Comparison of ENCODE assay signal across 8 mouse cellular contexts in genomic region chr10:42633361-42634121, GRCm38 (mm10). TPM values are rescaled to one million over a fixed set of nuclear protein-coding genes. Genes with fewer than 3 reads are reported as not detected.
DNase-seq lines count a peak whose midpoint lies in the region; ATAC-seq and TF ChIP-seq lines count a peak whose summit lies in the region.

No protein-coding gene starts in this region.

- H3K4me1 ChIP-seq in lung, adult 2 months (ENCODE audit: control insufficient read depth, insufficient read depth, low read length) = peaks cover 15% of the 10 kb centered on the region; the same call in 1 of the 2 replicates
- no peaks in the 10 kb centered on the region for H3K4me1 ChIP-seq in embryonic fibroblast, embryonic 13.5 days (ENCODE audit: control insufficient read depth, insufficient read depth, low read length)
- peaks cover 29% of the 10 kb centered on the region for H3K4me1 ChIP-seq in intestine, embryonic 16.5 days (ENCODE audit: control insufficient read depth, insufficient read depth, low read length)
- peaks cover 85% of the 10 kb centered on the region for H3K4me1 ChIP-seq in midbrain, embryonic 10.5 days

- no peak overlapping the region for H3K27ac ChIP-seq in embryonic fibroblast, embryonic 13.5 days (ENCODE audit: insufficient read depth, low read length)
- no peak overlapping the region for H3K27ac ChIP-seq in intestine, embryonic 16.5 days (ENCODE audit: low read length)
- H3K27ac ChIP-seq in midbrain, embryonic 10.5 days (replicated peaks) = peak overlapping the region; percentile 88

- H3K4me3 ChIP-seq in lung, adult 2 months (replicated peaks; ENCODE audit: extremely low read depth, low read depth, low read length) = peak overlapping the region; percentile 59
- H3K4me3 ChIP-seq in embryonic fibroblast, embryonic 13.5 days (ENCODE audit: insufficient read depth, low read length) = peak overlapping the region; percentile 34
- peak overlapping the region; percentile 41 for H3K4me3 ChIP-seq in intestine, embryonic 16.5 days (ENCODE audit: low read length)
- H3K4me3 ChIP-seq in midbrain, embryonic 10.5 days = peak overlapping the region; percentile 53

- WGBS in lung, adult 2 months = 9% methylated on average over 23 of the region's 23 CpGs
- 6% methylated on average over 23 of the region's 23 CpGs for WGBS in intestine, embryonic 16.5 days
- WGBS in midbrain, embryonic 10.5 days = 8% methylated on average over 23 of the region's 23 CpGs

- no peak for TF ChIP-seq POLR2A in lung, adult 2 months (IDR thresholded peaks at IDR 0.05; ENCODE audit: borderline replicate concordance, extremely low read depth, low read depth, low read length)
- no peak for TF ChIP-seq POLR2A in embryonic fibroblast, embryonic 13.5 days (IDR thresholded peaks at IDR 0.05; ENCODE audit: low read depth, low read length)

- peak; percentile 28 for DNase-seq in lung, adult 2 months
- no peak for DNase-seq in lung, postnatal 14 days
- no peak for DNase-seq in midbrain, embryonic 10.5 days (ENCODE audit: low spot score)
- no peak for DNase-seq in ovary, adult 18-20 months (ENCODE audit: low spot score)
- DNase-seq in cerebellum, postnatal 4 days (ENCODE audit: low spot score in 2 of 2) = no peak
- no peak for DNase-seq in urinary bladder, postnatal 4 days (ENCODE audit: low spot score in 2 of 2)

- peak overlapping the region; percentile 62 for H3K4me2 ChIP-seq in intestine, embryonic 16.5 days (ENCODE audit: low read depth, low read length)

- H3K9ac ChIP-seq in intestine, embryonic 16.5 days (ENCODE audit: low read depth, low read length) = no peak overlapping the region

- no peak for TF ChIP-seq CTCF in lung, adult 2 months (IDR thresholded peaks at IDR 0.05; ENCODE audit: insufficient read depth, low read length)
- TF ChIP-seq CTCF in embryonic fibroblast, embryonic 13.5 days (IDR thresholded peaks at IDR 0.05; ENCODE audit: borderline replicate concordance, insufficient read depth, low read length) = no peak

- H3K9me3 ChIP-seq in intestine, embryonic 16.5 days (ENCODE audit: control insufficient read depth, low read length) = no peaks in the 10 kb centered on the region
- no peaks in the 10 kb centered on the region for H3K9me3 ChIP-seq in midbrain, embryonic 10.5 days (replicated peaks)

- H3K27me3 ChIP-seq in intestine, embryonic 16.5 days (replicated peaks; ENCODE audit: control insufficient read depth, insufficient read depth, low read length) = peaks cover 71% of the 10 kb centered on the region
- H3K27me3 ChIP-seq in midbrain, embryonic 10.5 days (ENCODE audit: low read depth, poor library complexity, severe bottlenecking) = peaks cover 100% of the 10 kb centered on the region

- ATAC-seq in intestine, embryonic 16.5 days = peak; percentile 49; the same call in 1 of the 2 replicates

- no peaks in the 10 kb centered on the region for H3K36me3 ChIP-seq in intestine, embryonic 16.5 days (ENCODE audit: control insufficient read depth, insufficient read depth, low read length)
- H3K36me3 ChIP-seq in midbrain, embryonic 10.5 days = no peaks in the 10 kb centered on the region

RNA-seq across cellular contexts. Expression of gene Ostm1, which starts 49.9 kb away (rescaled TPM):
- 20.6 and 21.9 TPM in 2 replicates for polyA plus RNA-seq in lung, adult 2 months (2012; rRNA removed)
- polyA plus RNA-seq in embryonic fibroblast, embryonic 13.5 days (2011; ENCODE audit: insufficient read length, low read depth, missing spikeins) = 22.5 and 25.1 TPM in 2 replicates
- polyA plus RNA-seq in intestine, embryonic 16.5 days (2015; fragmentation: Nextera tagmentation; extraction: Ambion mirVana) = 17.0 and 19.4 TPM in 2 replicates
- polyA plus RNA-seq in midbrain, embryonic 10.5 days (2016; fragmentation: Nextera tagmentation; extraction: Ambion mirVana) = 22.8 and 26.7 TPM in 2 replicates

RNA-seq across cellular contexts. Expression of gene Nr2e1, which starts 50.1 kb away (rescaled TPM):
- polyA plus RNA-seq in lung, adult 2 months (2012; rRNA removed) = not detected in 2 replicates
- not detected in 2 replicates for polyA plus RNA-seq in embryonic fibroblast, embryonic 13.5 days (2011; ENCODE audit: insufficient read length, low read depth, missing spikeins)
- not detected in 2 replicates for polyA plus RNA-seq in intestine, embryonic 16.5 days (2015; fragmentation: Nextera tagmentation; extraction: Ambion mirVana)
- 25.3 and 26.3 TPM in 2 replicates for polyA plus RNA-seq in midbrain, embryonic 10.5 days (2016; fragmentation: Nextera tagmentation; extraction: Ambion mirVana)

Comparison
In these comparisons a context has a peak if more than half of its experiments do, and no peak if none do; other contexts are left out.
1. RNA of gene Nr2e1, which starts 50.1 kb away (polyA plus RNA-seq): 25.3 to 26.3 TPM in midbrain, embryonic 10.5 days; not detected in lung, adult 2 months, not detected in embryonic fibroblast, embryonic 13.5 days and not detected in intestine, embryonic 16.5 days; every median in the first group is over 10 times any median in the second.
2. Peak in every context shown above with its lines, with median percentiles within 50 percentile points of each other: H3K4me3 ChIP-seq.